Mouse (Mus musculus): ENCODE data around the gene Fgd2.
"Not testable (repeated sequence)": the region's sequence is repeated elsewhere in the genome, so short reads cannot be mapped to it uniquely, and the experiment has no call there.

Fgd2 gene

DNA sequence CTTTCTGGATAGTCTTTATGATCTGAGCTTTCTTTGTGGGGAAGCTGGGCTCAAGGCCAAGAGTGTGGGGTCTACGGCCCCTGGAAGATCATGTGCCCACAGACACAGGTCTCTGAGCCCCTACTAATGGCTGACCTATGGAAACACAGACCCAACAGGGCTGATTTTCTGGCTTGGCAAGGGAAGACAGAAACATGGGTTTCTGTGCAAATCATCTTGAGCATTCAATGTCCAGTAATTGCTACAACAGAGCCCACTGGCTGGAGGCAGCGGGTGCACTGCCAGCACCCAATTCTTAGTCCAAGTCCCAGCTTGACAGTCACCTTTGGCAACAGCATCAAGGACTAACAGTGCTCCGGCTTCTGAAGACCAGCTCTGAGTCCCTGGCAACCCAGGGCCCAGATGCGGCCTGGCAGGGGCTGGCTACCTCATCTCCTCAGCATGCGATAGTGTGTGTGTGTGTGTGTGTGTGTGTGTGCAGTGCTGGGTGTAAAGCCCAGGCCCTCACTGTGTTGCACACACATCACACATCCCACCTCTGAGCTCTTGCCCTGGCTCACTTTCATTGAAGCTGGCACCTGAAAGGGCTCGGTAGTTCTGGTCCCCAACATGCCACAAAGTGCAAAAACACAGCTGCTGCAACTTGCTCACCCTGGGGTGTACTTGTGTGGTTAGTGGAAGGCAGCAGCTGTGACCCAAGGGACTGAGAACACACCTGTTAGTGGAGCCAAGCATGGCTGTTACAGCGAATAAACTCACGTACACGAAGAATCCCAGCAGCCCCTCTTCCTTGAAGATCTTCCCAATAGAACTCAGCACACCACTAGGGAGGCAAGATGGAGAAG is 22.5 kb upstream of the Fgd2 start:
- DNase-seq, result no peak

DNA sequence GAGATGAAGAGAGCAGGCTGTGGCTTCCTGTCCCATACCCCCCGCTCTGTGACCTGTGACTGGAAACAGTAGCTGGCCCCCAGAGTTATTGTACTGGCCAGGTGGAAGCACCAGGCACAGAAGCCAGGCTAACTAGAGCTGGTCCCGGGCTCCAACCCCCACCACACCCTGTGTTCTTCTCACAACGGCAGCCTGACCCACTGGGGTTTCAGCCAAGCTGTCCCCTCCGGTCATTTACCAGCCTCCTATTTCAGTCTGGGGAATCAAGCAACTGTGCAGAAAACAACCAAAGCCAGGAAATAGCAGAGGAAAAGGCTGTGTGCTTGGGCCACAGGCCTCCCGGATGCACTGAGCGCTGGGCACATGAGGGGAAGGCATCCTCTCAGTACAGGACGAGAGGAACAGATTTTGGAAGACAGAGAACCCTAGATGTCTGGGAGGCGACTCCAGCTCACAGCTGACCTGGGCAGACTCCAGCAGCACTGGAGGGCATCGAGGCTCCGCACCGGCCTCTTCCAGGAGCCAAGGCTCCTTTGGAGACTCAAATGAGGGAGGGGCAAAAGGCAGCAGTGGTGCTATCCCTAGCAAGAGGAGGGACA is 21.4 kb upstream of the Fgd2 start:
- DNase-seq, result no peak

DNA sequence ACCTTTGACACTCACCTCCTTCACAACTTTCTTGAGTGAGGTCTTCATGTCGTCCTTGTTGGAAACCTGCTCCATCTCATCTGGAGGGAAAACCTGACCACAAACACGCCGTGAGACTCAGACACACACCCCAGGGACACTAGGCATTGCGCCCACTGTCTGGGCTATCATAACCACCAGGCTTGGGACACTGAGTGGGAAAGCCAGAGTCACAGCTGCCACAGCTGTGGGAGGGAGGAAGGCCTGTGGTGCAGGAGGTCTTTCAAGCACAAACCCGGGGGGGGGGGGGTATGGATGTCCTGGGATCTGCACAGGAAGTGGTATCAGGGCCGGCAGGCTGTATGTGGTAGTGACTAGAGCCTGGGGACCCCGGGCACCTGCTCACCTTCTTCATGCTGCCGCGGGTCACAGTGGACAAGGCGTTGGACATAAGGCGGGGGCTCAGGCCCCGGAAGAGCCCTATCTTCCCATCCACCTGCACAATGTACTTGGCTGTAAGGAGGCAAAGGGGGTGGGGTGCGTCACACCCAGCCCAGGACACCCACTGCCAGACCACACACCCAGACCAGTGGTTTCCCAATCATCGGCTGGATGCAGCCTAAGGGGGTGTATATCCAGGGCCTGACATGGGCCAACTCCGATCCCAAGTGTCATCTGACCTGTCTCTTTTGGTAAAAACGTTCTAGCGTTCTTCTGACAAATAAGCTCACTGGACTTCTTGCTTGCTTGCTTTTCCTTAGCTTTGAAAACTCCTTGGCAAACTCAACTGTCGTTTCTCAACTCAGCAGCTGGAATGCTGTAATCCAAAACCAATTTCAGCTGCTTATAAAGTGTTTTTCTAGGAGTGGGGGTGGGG is 20.1 kb upstream of the Fgd2 start:
- no peak for DNase-seq

DNA sequence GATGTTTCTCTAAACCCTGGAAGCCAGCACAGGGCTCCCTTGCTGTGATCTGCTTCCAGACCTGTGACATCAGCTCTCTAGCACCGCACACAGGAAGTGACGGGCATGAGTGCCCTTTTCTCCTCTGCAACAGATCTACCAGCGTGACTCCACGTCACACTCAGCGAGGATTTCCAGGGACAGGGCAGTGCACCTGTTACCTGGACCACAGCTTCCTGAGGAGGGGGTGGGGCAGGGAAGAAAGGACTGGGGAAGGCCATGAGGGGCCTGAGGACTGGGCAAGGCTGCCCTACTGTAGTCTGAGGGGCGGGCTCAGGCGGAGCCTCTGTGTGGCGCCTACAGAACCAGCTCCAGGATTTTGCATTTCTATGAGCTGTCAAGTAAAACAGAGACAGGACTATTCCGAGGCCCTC is 19.1 kb upstream of the Fgd2 start:
- peak; percentile 58 for DNase-seq

- DNase-seq, result no peak
Observed at GRCm38 (mm10) chr17:29342010-29342910, 18.5 kb upstream of the Fgd2 start.

- no peak for DNase-seq
Observed at GRCm38 (mm10) chr17:29343241-29343640, 17.5 kb upstream of the Fgd2 start.

- no peak for DNase-seq
Observed at GRCm38 (mm10) chr17:29345272-29345671, 15.4 kb upstream of the Fgd2 start.

DNA sequence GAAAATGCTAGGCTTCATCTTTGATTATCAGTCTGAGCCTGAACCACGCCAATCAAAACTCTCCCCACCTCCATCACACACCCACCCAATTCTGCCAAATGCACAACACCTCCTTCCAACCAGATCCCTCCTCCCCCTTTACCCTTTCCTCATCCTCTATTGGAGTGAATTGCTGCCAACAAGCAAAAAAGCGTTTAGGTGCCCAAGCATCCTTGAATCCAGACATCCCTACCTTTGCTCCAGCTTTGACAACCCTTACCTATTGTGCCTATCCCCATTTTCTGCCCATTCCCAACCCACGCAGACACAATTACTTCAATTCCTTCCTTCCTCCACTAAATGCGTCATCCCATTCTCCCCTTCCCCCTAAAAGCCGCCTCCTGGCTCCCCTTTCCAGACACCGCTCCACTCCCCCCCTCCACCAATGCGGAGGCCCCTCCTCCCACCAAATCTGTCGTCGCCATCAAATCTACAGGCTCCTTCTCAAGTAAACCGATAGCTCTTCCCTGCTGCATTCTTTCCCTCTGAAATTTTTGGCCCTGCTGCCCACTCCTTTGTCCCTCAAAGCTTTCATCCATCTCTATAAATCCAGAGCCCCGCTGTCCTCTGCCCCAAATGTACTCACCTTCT is 14.1 kb upstream of the Fgd2 start:
- peak; percentile 56 for DNase-seq

- DNase-seq, result peak; percentile 62
Observed at GRCm38 (mm10) chr17:29347126-29347644, 13.5 kb upstream of the Fgd2 start.

GRCm38 (mm10) chr17:29347645-29348256 is 13.0 kb upstream of the Fgd2 start, which contains the start of gene Mtch1:
Gene Mtch1, minus strand, starts transcription at chr17:29347934.
- DNase-seq, result peak; percentile 99

GRCm38 (mm10) chr17:29348996-29349395 is 11.7 kb upstream of the Fgd2 start:
- no peak for DNase-seq

DNA sequence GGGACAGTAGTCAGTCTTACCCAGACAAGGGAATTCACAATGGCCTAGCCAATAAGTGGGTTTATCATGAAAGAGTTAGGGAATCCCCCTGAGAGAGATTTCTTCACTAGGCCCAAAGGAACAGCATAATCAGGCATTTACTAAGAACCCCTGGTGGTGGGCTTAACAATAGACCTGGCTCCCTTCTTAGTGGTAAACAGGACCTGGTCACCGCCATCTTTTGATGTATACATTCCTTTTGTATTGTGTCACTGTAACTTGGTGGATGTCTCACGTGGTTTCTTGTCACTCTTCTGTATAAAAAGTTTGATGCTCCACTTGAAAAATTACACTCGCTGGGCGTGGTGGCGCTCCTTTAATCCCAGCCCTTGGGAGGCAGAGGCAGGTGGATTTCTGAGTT is 9.7 kb upstream of the Fgd2 start:
- DNase-seq, result not testable (repeated sequence)

DNA sequence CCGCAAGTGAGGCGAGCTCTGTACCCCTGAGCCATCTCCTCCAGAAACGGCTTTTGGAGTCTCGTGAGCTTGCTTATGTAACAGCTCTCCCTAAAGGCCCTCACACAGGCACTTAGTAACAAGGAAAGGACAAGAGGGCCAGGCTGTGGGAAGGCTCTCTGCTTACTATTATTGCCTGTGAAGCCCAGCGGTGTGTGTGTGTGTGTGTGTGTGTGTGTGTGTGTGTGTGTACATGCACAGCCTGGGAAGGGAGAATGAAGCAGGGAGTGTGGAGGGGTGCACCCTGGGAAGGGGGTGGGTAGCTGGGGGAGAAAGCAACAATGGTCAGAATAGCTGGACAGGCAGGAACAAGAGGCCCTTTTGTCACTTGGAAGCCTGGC is 5.3 kb upstream of the Fgd2 start:
- peak; percentile 87 for DNase-seq

- peak; percentile 85 for DNase-seq
Observed at GRCm38 (mm10) chr17:29355841-29356478, 4.8 kb upstream of the Fgd2 start.

DNA sequence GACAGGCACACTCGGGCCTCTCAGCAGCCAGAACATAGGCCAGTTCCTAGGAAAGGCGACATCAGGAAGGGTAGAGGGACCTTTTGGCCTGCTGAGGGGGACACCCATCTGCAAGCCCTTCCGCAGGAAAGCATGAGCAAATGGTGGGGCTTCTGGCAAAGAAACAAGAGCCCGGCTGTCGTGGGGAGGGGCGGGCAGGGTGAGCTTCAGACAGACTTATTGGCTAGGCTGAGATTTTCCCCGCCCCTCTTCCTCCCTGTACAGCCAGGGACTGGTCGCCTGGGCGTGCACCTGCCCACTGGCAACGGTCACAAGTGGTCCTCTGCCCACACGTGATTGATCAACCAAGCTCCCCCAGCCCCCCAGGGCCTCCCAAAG is 4.2 kb upstream of the Fgd2 start:
- peak; percentile 96 for DNase-seq

DNA sequence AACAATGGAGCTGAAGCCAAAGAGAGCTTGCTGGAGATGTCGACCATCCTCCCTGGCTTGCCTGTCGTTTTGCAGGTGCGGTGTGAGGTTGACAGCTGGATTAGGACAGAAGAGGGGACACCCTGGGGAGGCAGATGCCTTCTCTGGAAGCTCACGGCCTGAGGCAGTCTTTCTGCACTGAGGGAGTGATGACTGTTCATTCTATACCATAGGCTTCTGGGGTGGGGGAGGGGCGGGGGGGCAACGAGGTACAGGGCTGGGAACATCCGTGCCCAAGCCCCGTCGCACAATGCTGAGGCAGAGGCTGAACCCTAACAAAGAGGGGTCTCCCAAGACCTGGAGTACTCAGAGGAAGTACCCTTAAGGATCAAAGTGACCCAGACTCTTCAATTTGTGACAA is 3.8 kb upstream of the Fgd2 start:
- DNase-seq, result no peak

GRCm38 (mm10) chr17:29358928-29359327 is 1.8 kb upstream of the Fgd2 start:
- DNase-seq, result no peak

GRCm38 (mm10) chr17:29361982-29362691 is 1.4 kb downstream of the Fgd2 start:
- DNase-seq, result no peak

DNA sequence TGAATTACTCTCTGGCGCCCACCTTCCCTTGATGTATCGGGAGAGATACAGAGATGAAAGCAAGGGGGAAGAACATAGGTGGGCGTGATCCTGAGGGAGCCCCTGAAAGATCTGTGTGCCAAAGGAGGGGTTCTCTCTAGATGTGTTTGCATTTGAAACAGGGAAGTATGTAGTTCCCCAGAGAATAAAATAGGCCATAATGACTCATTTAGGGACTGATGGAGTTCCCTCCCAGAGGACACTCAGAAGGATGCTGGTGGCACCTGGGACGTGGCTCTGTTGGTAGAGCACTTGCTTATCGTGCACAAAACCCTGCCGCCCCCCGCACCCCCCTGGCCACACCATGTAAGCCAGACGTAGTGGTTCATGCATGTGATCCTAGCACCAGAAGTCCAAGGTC is 2.4 kb downstream of the Fgd2 start:
- no peak for DNase-seq

DNA sequence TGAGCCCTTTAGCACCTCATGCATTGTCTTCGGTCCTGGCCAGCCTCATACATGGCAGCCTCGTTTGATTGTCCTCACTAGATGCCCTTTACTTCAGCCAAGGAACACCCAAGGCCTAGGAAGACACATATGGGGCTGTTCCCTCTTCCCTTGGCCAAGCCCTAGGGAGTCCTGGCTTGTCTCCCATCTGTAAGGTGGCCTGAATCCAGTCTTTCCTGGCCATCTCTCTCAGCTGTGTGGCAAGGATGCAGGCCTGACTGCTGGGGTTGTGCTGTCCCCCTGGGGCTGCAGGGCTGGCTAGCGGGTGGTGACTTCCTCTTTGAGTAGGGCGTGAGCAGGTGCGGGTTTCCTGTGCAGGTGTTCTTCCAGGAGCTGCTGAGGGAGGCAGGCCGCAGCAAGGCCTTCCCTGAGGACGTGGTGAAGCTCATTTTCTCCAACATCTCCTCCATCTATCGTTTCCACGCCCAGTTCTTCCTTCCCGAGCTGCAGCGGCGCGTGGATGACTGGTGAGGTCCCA is 4.4 kb downstream of the Fgd2 start:
- no peak for DNase-seq

Data from retina, postnatal 1 day (tissue).